14 mouse cellular contexts compared by ENCODE assay signal in the genomic region with DNA sequence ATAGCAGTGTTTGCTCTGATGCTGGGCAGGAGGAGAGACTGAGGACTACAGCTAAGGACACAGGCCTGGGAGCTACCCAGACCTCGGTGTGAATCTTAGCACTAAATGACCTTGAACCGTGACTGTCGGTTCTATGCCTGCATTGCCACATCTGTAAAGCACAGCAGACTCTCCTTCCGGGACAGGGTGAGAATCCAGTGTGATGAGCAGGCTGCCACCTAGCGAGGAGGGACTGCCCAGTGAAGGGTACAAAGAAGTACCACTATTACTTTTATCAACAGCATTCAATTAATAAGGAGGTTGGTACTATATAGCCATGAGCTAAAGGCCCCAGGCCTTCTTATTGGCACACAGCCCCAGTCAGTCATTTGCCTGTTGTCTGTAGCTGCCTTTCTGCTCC.
DNase-seq lines count a peak whose midpoint lies in the region; ATAC-seq and TF ChIP-seq lines count a peak whose summit lies in the region.
"Had no signal": no experiment of that assay in that cellular context is flagged by ENCODE, and none has a peak within 500 bp of the region (broad histone marks: within the 10 kb centered on the region; RNA-seq: fewer than 3 reads in every experiment).

No protein-coding gene starts in this region.

- peak; percentile 20 for TF ChIP-seq RAD21 in CH12.LX (IDR thresholded peaks at IDR 0.05; ENCODE audit: low read depth, low read length)

- no peak overlapping the region for H3K27ac ChIP-seq in kidney, adult 2 months (ENCODE audit: insufficient read depth, low read depth, low read length)
- no peak overlapping the region for H3K27ac ChIP-seq in lung, postnatal 0 days (ENCODE audit: low read length)
- H3K27ac ChIP-seq in CH12.LX (ENCODE audit: insufficient read depth, low read depth), result no peak overlapping the region
- no peak overlapping the region for H3K27ac ChIP-seq in embryonic fibroblast, embryonic 13.5 days (ENCODE audit: insufficient read depth, low read length)
- no peak overlapping the region for H3K27ac ChIP-seq in limb, embryonic 10.5 days
- H3K27ac ChIP-seq: kidney, embryonic 15.5 days; limb, embryonic 15.5 days; stomach, embryonic 15.5 days had no signal

- DNase-seq in kidney, adult 2 months, result no peak
- DNase-seq in kidney, adult 8-10 months, result no peak
- no peak for DNase-seq in lung, postnatal 0 days (ENCODE audit: low spot score)
- no peak for DNase-seq in lung, postnatal 10 days
- no peak for DNase-seq in CH12.LX (ENCODE audit: extremely low read depth)
- no peak for DNase-seq in limb, embryonic 10.5 days (ENCODE audit: low spot score)
- DNase-seq: adrenal gland, adult 2 months; cerebellum, adult 18-20 months had no signal

- TF ChIP-seq EP300 in lung, postnatal 0 days (IDR thresholded peaks at IDR 0.05), result no peak
- no peak for TF ChIP-seq EP300 in CH12.LX (IDR thresholded peaks at IDR 0.05; ENCODE audit: low read length)

- in situ Hi-C loops in CH12.LX (cut with MboI; ENCODE audit: low pct_ligation_motif_present, low pct_unique_long_range_greater_than_20kb, low sequenced_read_pairs), result no loop called here

- no peaks in the 10 kb centered on the region for H3K27me3 ChIP-seq in kidney, adult 2 months (replicated peaks; ENCODE audit: control insufficient read depth, insufficient read depth, low read length)
- H3K27me3 ChIP-seq in lung, postnatal 0 days (replicated peaks; ENCODE audit: insufficient read depth, low read length), result no peaks in the 10 kb centered on the region
- H3K27me3 ChIP-seq in CH12.LX (replicated peaks), result peaks cover 86% of the 10 kb centered on the region
- H3K27me3 ChIP-seq in limb, embryonic 10.5 days (ENCODE audit: low read depth, poor library complexity, severe bottlenecking), result peaks cover 76% of the 10 kb centered on the region

- no peak overlapping the region for H3K9ac ChIP-seq in lung, postnatal 0 days (replicated peaks; ENCODE audit: low read depth)
- no peak overlapping the region for H3K9ac ChIP-seq in CH12.LX (ENCODE audit: insufficient read depth, low read depth)
- H3K9ac ChIP-seq: forebrain, embryonic 13.5 days; heart, embryonic 12.5 days; kidney, embryonic 15.5 days; limb, embryonic 15.5 days; stomach, embryonic 15.5 days had no signal

- H3K4me1 ChIP-seq in kidney, adult 2 months (ENCODE audit: control insufficient read depth, insufficient read depth, low read length), result no peaks in the 10 kb centered on the region
- no peaks in the 10 kb centered on the region for H3K4me1 ChIP-seq in lung, postnatal 0 days (ENCODE audit: insufficient read depth, low read depth, low read length)
- peaks cover 0 to 5% of the 10 kb centered on the region in 2 experiments; a peak in 1 of 4 replicates for H3K4me1 ChIP-seq in CH12.LX (ENCODE audit: control insufficient read depth in 1 of 2, insufficient read depth in 2 of 2)
- H3K4me1 ChIP-seq in embryonic fibroblast, embryonic 13.5 days (ENCODE audit: control insufficient read depth, insufficient read depth, low read length), result no peaks in the 10 kb centered on the region
- peaks cover 36% of the 10 kb centered on the region for H3K4me1 ChIP-seq in limb, embryonic 10.5 days
- H3K4me1 ChIP-seq: heart, embryonic 12.5 days had no signal

- no peak for TF ChIP-seq POLR2A in kidney, adult 2 months (IDR thresholded peaks at IDR 0.05; ENCODE audit: low read depth, low read length)
- no peak for TF ChIP-seq POLR2A in CH12.LX (IDR thresholded peaks at IDR 0.05; ENCODE audit: low read depth, low read length)
- TF ChIP-seq POLR2A in embryonic fibroblast, embryonic 13.5 days (IDR thresholded peaks at IDR 0.05; ENCODE audit: low read depth, low read length), result no peak

- no peaks in the 10 kb centered on the region for H3K9me3 ChIP-seq in lung, postnatal 0 days (ENCODE audit: low read length)
- H3K9me3 ChIP-seq in CH12.LX (replicated peaks; ENCODE audit: low read length), result peaks cover 5% of the 10 kb centered on the region
- H3K9me3 ChIP-seq in limb, embryonic 10.5 days (replicated peaks), result no peaks in the 10 kb centered on the region
- H3K9me3 ChIP-seq: forebrain, embryonic 13.5 days; heart, embryonic 12.5 days; kidney, embryonic 15.5 days; limb, embryonic 15.5 days; stomach, embryonic 15.5 days had no signal

- 0 out of 2 replicates have a peak, but pooled peaks have one; percentile 9 for TF ChIP-seq CTCF in kidney, adult 2 months (conservative IDR thresholded peaks at IDR 0.05; ENCODE audit: insufficient read depth, insufficient read length, low read depth, low read length)
- TF ChIP-seq CTCF in lung, postnatal 0 days (IDR thresholded peaks at IDR 0.05), result peak; percentile 43
- TF ChIP-seq CTCF in CH12.LX (conservative IDR thresholded peaks at IDR 0.05 in 1 of 2, IDR thresholded peaks at IDR 0.05 in 1 of 2; ENCODE audit: low read depth in 2 of 2, low read length in 2 of 2), result peak in 1 of 2 experiments; percentile 50; a peak in 2 of 4 replicates
- peak; percentile 30; the same call in 1 of the 2 replicates for TF ChIP-seq CTCF in embryonic fibroblast, embryonic 13.5 days (IDR thresholded peaks at IDR 0.05; ENCODE audit: borderline replicate concordance, insufficient read depth, low read length)

- H3K4me2 ChIP-seq in lung, postnatal 0 days (replicated peaks; ENCODE audit: low read depth, low read length), result no peak overlapping the region
- no peak overlapping the region for H3K4me2 ChIP-seq in CH12.LX (ENCODE audit: insufficient read depth, low read depth, poor library complexity, severe bottlenecking)
- H3K4me2 ChIP-seq: forebrain, embryonic 13.5 days; heart, embryonic 12.5 days; kidney, embryonic 15.5 days; limb, embryonic 15.5 days; stomach, embryonic 15.5 days had no signal

- dilution Hi-C loops in CH12.LX (cut with MboI; ENCODE audit: extremely low pct_ligation_motif_present, extremely low pct_unique_long_range_greater_than_20kb, low sequenced_read_pairs), result no loop called here

- ATAC-seq in lung, postnatal 0 days, result no peak
- ATAC-seq: forebrain, embryonic 13.5 days had no signal

- no peak overlapping the region for H3K4me3 ChIP-seq in kidney, adult 2 months (ENCODE audit: insufficient read depth, low read depth, low read length)
- no peak overlapping the region for H3K4me3 ChIP-seq in lung, postnatal 0 days (ENCODE audit: low read depth, low read length)
- no peak overlapping the region for H3K4me3 ChIP-seq in CH12.LX (replicated peaks in 1 of 3; ENCODE audit: low read depth in 2 of 3, low read length in 2 of 3, poor library complexity in 1 of 3)
- H3K4me3 ChIP-seq in embryonic fibroblast, embryonic 13.5 days (ENCODE audit: insufficient read depth, low read length), result no peak overlapping the region
- no peak overlapping the region for H3K4me3 ChIP-seq in limb, embryonic 10.5 days
- H3K4me3 ChIP-seq: forebrain, embryonic 13.5 days; heart, embryonic 12.5 days; kidney, embryonic 15.5 days; limb, embryonic 15.5 days; stomach, embryonic 15.5 days had no signal

- no peaks in the 10 kb centered on the region for H3K36me3 ChIP-seq in kidney, adult 2 months (ENCODE audit: control insufficient read depth, insufficient read depth, low read length)
- H3K36me3 ChIP-seq in lung, postnatal 0 days (ENCODE audit: insufficient read depth, low read length), result no peaks in the 10 kb centered on the region
- no peaks in the 10 kb centered on the region for H3K36me3 ChIP-seq in CH12.LX (replicated peaks in 1 of 2; ENCODE audit: control insufficient read depth in 1 of 2, insufficient read depth in 1 of 2, low read length in 1 of 2)
- no peaks in the 10 kb centered on the region for H3K36me3 ChIP-seq in limb, embryonic 10.5 days
- H3K36me3 ChIP-seq: heart, embryonic 12.5 days; kidney, embryonic 15.5 days; limb, embryonic 15.5 days; stomach, embryonic 15.5 days had no signal

- 52% methylated on average over 5 of the region's 5 CpGs for WGBS in kidney, adult 2 months
- 45% methylated on average over 5 of the region's 5 CpGs for WGBS in lung, postnatal 0 days
- WGBS in limb, embryonic 10.5 days, result 39% methylated on average over 5 of the region's 5 CpGs

- no peaks in the 10 kb centered on the region for H3K79me2 ChIP-seq in CH12.LX (replicated peaks; ENCODE audit: control insufficient read depth, extremely low read depth, insufficient read depth, poor library complexity, severe bottlenecking)

TF ChIP-seq in CH12.LX, 34 proteins besides CTCF, POLR2A, EP300 and RAD21:
- no peak for TF ChIP-seq ETS1 (conservative IDR thresholded peaks at IDR 0.05; ENCODE audit: low read depth, low read length)
- TF ChIP-seq BHLHE40 (IDR thresholded peaks at IDR 0.05; ENCODE audit: low read depth, low read length), result no peak
- TF ChIP-seq MAZ (IDR thresholded peaks at IDR 0.05; ENCODE audit: low read depth, low read length), result no peak
- TF ChIP-seq ELF1 (IDR thresholded peaks at IDR 0.05; ENCODE audit: low read depth, low read length), result no peak
- no peak for TF ChIP-seq KAT2A (IDR thresholded peaks at IDR 0.05; ENCODE audit: insufficient replicate concordance, low read length)
- no peak for TF ChIP-seq TBP (conservative IDR thresholded peaks at IDR 0.05; ENCODE audit: low read depth, low read length)
- no peak for TF ChIP-seq MYC (IDR thresholded peaks at IDR 0.05; ENCODE audit: low read depth, low read length)
- peak; percentile 15; the same call in 1 of the 2 replicates for TF ChIP-seq SMC3 (IDR thresholded peaks at IDR 0.05; ENCODE audit: low read depth, low read length)
